Comparison of ENCODE assay signal across 7 mouse cellular contexts in genomic region chr12:24680096-24680491, GRCm38 (mm10). TPM values are rescaled to one million over a fixed set of nuclear protein-coding genes. Genes with fewer than 3 reads are reported as not detected.
DNase-seq lines count a peak whose midpoint lies in the region; ATAC-seq and TF ChIP-seq lines count a peak whose summit lies in the region.

No protein-coding gene starts in this region.

- DNase-seq in embryonic facial prominence, embryonic 11.5 days (ENCODE audit: low spot score): no peak
- DNase-seq in frontal cortex, postnatal 36 days (ENCODE audit: low spot score in 2 of 2): peak; percentile 52 to 55
- no peak for DNase-seq in limb, embryonic 11.5 days (ENCODE audit: low spot score)
- no peak for DNase-seq in midbrain, postnatal 0 days (ENCODE audit: low spot score)
- no peak for DNase-seq in B cell, adult 2 months
- DNase-seq in spleen, adult 12 weeks (ENCODE audit: low spot score): no peak

- H3K9ac ChIP-seq in embryonic facial prominence, embryonic 11.5 days (replicated peaks; ENCODE audit: low read length): no peak overlapping the region; the same call in 1 of the 2 replicates
- peak overlapping the region; percentile 71; the same call in 1 of the 2 replicates for H3K9ac ChIP-seq in hindbrain, embryonic 12.5 days
- no peak overlapping the region for H3K9ac ChIP-seq in limb, embryonic 11.5 days (ENCODE audit: low read length)
- peak overlapping the region; percentile 81 for H3K9ac ChIP-seq in midbrain, postnatal 0 days (replicated peaks; ENCODE audit: low read length, poor library complexity, severe bottlenecking)

- TF ChIP-seq CTCF in midbrain, postnatal 0 days (IDR thresholded peaks at IDR 0.05): no peak

- ATAC-seq in embryonic facial prominence, embryonic 11.5 days (replicated peaks; ENCODE audit: insufficient number of reproducible peaks, low FRiP score, low TSS enrichment, low read depth): no peak
- no peak for ATAC-seq in hindbrain, embryonic 12.5 days (ENCODE audit: low FRiP score)
- ATAC-seq in limb, embryonic 11.5 days (ENCODE audit: insufficient number of reproducible peaks, low FRiP score, low TSS enrichment, low read depth): no peak
- ATAC-seq in midbrain, postnatal 0 days (ENCODE audit: low FRiP score): no peak

- no peaks in the 10 kb centered on the region for H3K9me3 ChIP-seq in embryonic facial prominence, embryonic 11.5 days (replicated peaks; ENCODE audit: control insufficient read depth, low read length)
- H3K9me3 ChIP-seq in hindbrain, embryonic 12.5 days (replicated peaks): no peaks in the 10 kb centered on the region
- no peaks in the 10 kb centered on the region for H3K9me3 ChIP-seq in limb, embryonic 11.5 days (ENCODE audit: control insufficient read depth, low read length)
- no peaks in the 10 kb centered on the region for H3K9me3 ChIP-seq in midbrain, postnatal 0 days (ENCODE audit: low read length)

- 6% methylated on average over 9 of the region's 9 CpGs for WGBS in embryonic facial prominence, embryonic 11.5 days
- 16% methylated on average over 9 of the region's 9 CpGs for WGBS in hindbrain, embryonic 12.5 days
- 13% methylated on average over 9 of the region's 9 CpGs for WGBS in limb, embryonic 11.5 days
- 21% methylated on average over 9 of the region's 9 CpGs for WGBS in midbrain, postnatal 0 days

- peaks cover 15% of the 10 kb centered on the region for H3K27me3 ChIP-seq in embryonic facial prominence, embryonic 11.5 days (ENCODE audit: control insufficient read depth, insufficient read depth, low read length)
- peaks cover 42% of the 10 kb centered on the region for H3K27me3 ChIP-seq in hindbrain, embryonic 12.5 days
- peaks cover 25% of the 10 kb centered on the region for H3K27me3 ChIP-seq in limb, embryonic 11.5 days (ENCODE audit: control insufficient read depth, insufficient read depth, low read length)
- peaks cover 7% of the 10 kb centered on the region; the same call in 1 of the 2 replicates for H3K27me3 ChIP-seq in midbrain, postnatal 0 days (ENCODE audit: insufficient read depth, low read length)

- H3K4me2 ChIP-seq in embryonic facial prominence, embryonic 11.5 days (ENCODE audit: low read depth, low read length): peak overlapping the region; percentile 71
- peak overlapping the region; percentile 95 for H3K4me2 ChIP-seq in hindbrain, embryonic 12.5 days (replicated peaks)
- H3K4me2 ChIP-seq in limb, embryonic 11.5 days (ENCODE audit: low read depth, severe bottlenecking): peak overlapping the region; percentile 96; the same call in 1 of the 2 replicates
- peak overlapping the region; percentile 94 for H3K4me2 ChIP-seq in midbrain, postnatal 0 days (ENCODE audit: low read depth, low read length, poor library complexity, severe bottlenecking)

- H3K27ac ChIP-seq in embryonic facial prominence, embryonic 11.5 days (replicated peaks; ENCODE audit: low read depth, low read length): no peak overlapping the region
- H3K27ac ChIP-seq in hindbrain, embryonic 12.5 days: no peak overlapping the region
- no peak overlapping the region for H3K27ac ChIP-seq in limb, embryonic 11.5 days (replicated peaks; ENCODE audit: low read depth, low read length)
- no peak overlapping the region for H3K27ac ChIP-seq in midbrain, postnatal 0 days (ENCODE audit: low read depth, low read length)

- H3K4me3 ChIP-seq in embryonic facial prominence, embryonic 11.5 days (ENCODE audit: low read depth, low read length): peak overlapping the region; percentile 47
- H3K4me3 ChIP-seq in hindbrain, embryonic 12.5 days: peak overlapping the region; percentile 56
- H3K4me3 ChIP-seq in limb, embryonic 11.5 days (ENCODE audit: low read depth, low read length): peak overlapping the region; percentile 50
- H3K4me3 ChIP-seq in midbrain, postnatal 0 days (ENCODE audit: low read depth, low read length): peak overlapping the region; percentile 76

- H3K36me3 ChIP-seq in embryonic facial prominence, embryonic 11.5 days (replicated peaks; ENCODE audit: control insufficient read depth, insufficient read depth, low read depth, low read length): no peaks in the 10 kb centered on the region
- H3K36me3 ChIP-seq in hindbrain, embryonic 12.5 days: no peaks in the 10 kb centered on the region
- no peaks in the 10 kb centered on the region for H3K36me3 ChIP-seq in limb, embryonic 11.5 days (ENCODE audit: control insufficient read depth, insufficient read depth, low read length)
- H3K36me3 ChIP-seq in midbrain, postnatal 0 days (ENCODE audit: insufficient read depth, low read length): no peaks in the 10 kb centered on the region

- no peaks in the 10 kb centered on the region for H3K4me1 ChIP-seq in embryonic facial prominence, embryonic 11.5 days (ENCODE audit: control insufficient read depth, insufficient read depth, low read length)
- H3K4me1 ChIP-seq in hindbrain, embryonic 12.5 days: peaks cover 11% of the 10 kb centered on the region
- no peaks in the 10 kb centered on the region; the same call in 1 of the 2 replicates for H3K4me1 ChIP-seq in limb, embryonic 11.5 days (ENCODE audit: control insufficient read depth, insufficient read depth, low read length)
- peaks cover 4% of the 10 kb centered on the region; the same call in 1 of the 2 replicates for H3K4me1 ChIP-seq in midbrain, postnatal 0 days (ENCODE audit: insufficient read depth, low read length)

RNA-seq across cellular contexts. Expression of gene Cys1, which starts 1.5 kb away (rescaled TPM):
- 0.94 and 1.4 TPM in 2 replicates for polyA plus RNA-seq in embryonic facial prominence, embryonic 11.5 days (2014; fragmentation: Nextera tagmentation; extraction: Ambion mirVana)
- 1.2 and 1.6 TPM in 2 replicates for polyA plus RNA-seq in hindbrain, embryonic 12.5 days (2016; fragmentation: Nextera tagmentation; extraction: Ambion mirVana)
- 0.36 and 0.91 TPM in 2 replicates for polyA plus RNA-seq in limb, embryonic 11.5 days (2014; fragmentation: Nextera tagmentation; extraction: Ambion mirVana)
- 3.7 and 4.8 TPM in 2 replicates for total RNA-seq in midbrain, postnatal 0 days (2014; rRNA removed)
- 1.9 and 2.1 TPM in 2 replicates for polyA plus RNA-seq in midbrain, postnatal 0 days (2015; fragmentation: Nextera tagmentation; extraction: Ambion mirVana)

RNA-seq across cellular contexts. Expression of gene Rrm2, which starts 27.9 kb away (rescaled TPM):
- polyA plus RNA-seq in embryonic facial prominence, embryonic 11.5 days (2014; fragmentation: Nextera tagmentation; extraction: Ambion mirVana): 364 and 431 TPM in 2 replicates
- 203 and 212 TPM in 2 replicates for polyA plus RNA-seq in hindbrain, embryonic 12.5 days (2016; fragmentation: Nextera tagmentation; extraction: Ambion mirVana)
- 439 and 485 TPM in 2 replicates for polyA plus RNA-seq in limb, embryonic 11.5 days (2014; fragmentation: Nextera tagmentation; extraction: Ambion mirVana)
- 9.7 and 15.1 TPM in 2 replicates for total RNA-seq in midbrain, postnatal 0 days (2014; rRNA removed)
- polyA plus RNA-seq in midbrain, postnatal 0 days (2015; fragmentation: Nextera tagmentation; extraction: Ambion mirVana): 23.1 and 23.4 TPM in 2 replicates

RNA-seq across cellular contexts. Expression of gene Klf11, which starts 29.0 kb away (rescaled TPM):
- polyA plus RNA-seq in embryonic facial prominence, embryonic 11.5 days (2014; fragmentation: Nextera tagmentation; extraction: Ambion mirVana): 10.4 and 12.8 TPM in 2 replicates
- polyA plus RNA-seq in hindbrain, embryonic 12.5 days (2016; fragmentation: Nextera tagmentation; extraction: Ambion mirVana): 17.0 and 18.0 TPM in 2 replicates
- 10.8 and 12.6 TPM in 2 replicates for polyA plus RNA-seq in limb, embryonic 11.5 days (2014; fragmentation: Nextera tagmentation; extraction: Ambion mirVana)
- 27.1 and 33.6 TPM in 2 replicates for total RNA-seq in midbrain, postnatal 0 days (2014; rRNA removed)
- polyA plus RNA-seq in midbrain, postnatal 0 days (2015; fragmentation: Nextera tagmentation; extraction: Ambion mirVana): 21.8 and 24.4 TPM in 2 replicates

Comparison
In these comparisons a context has a peak if more than half of its experiments do, and no peak if none do; other contexts are left out.
1. DNase-seq: peak in frontal cortex, postnatal 36 days (2 of 2); none in embryonic facial prominence, embryonic 11.5 days (single experiment), limb, embryonic 11.5 days (single experiment), midbrain, postnatal 0 days (single experiment), B cell, adult 2 months (0 of 2) and spleen, adult 12 weeks (single experiment).
2. H3K9ac ChIP-seq: peak in hindbrain, embryonic 12.5 days (single experiment) and midbrain, postnatal 0 days (single experiment); none in embryonic facial prominence, embryonic 11.5 days (single experiment) and limb, embryonic 11.5 days (single experiment).
3. Peak in every context shown above with its lines, with median percentiles within 50 percentile points of each other: H3K4me2 ChIP-seq and H3K4me3 ChIP-seq.